Mouse (Mus musculus) heart, embryonic 10.5 days (tissue): ENCODE measurements around the gene Thbd. TPM values are rescaled to one million over a fixed set of nuclear protein-coding genes. Genes with fewer than 3 reads are reported as not detected.

Source experiments
- DNase-seq: peaks from one replicate; pipeline ENCODE4 v3.0.0-alpha.2; 2017; ENCODE audit warnings: low spot score
- H3K27ac ChIP-seq: fragments of 300-500 bp; sonication (generic); 2 replicates; pipeline ENCODE4 v1.5.1; 2016; ENCODE audit warnings: mild to moderate bottlenecking
- H3K27me3 ChIP-seq: fragments of 300-500 bp; sonication (generic); 2 replicates; pipeline ENCODE4 v1.6.1; 2016; ENCODE audit warnings: mild to moderate bottlenecking; ENCODE audit not compliant: poor library complexity, insufficient read depth, severe bottlenecking
- H3K36me3 ChIP-seq: fragments of 300-500 bp; sonication (generic); 2 replicates; pipeline ENCODE4 v1.6.1; 2016; ENCODE audit warnings: mild to moderate bottlenecking, moderate library complexity
- H3K4me1 ChIP-seq: fragments of 300-500 bp; sonication (generic); 2 replicates; pipeline ENCODE4 v1.6.1; 2016; ENCODE audit warnings: mild to moderate bottlenecking
- H3K4me3 ChIP-seq: fragments of 300-500 bp; sonication (generic); 2 replicates; pipeline ENCODE4 v1.5.1; 2016; ENCODE audit warnings: mild to moderate bottlenecking, moderate library complexity
- H3K9me3 ChIP-seq: fragments of 300-500 bp; sonication (generic); 2 replicates; pipeline ENCODE4 v1.6.1; 2016; ENCODE audit warnings: mild to moderate bottlenecking, moderate library complexity
- WGBS: fragments of 180-500 bp; shearing (Covaris S2); methylation state at CpG from one replicate; pipeline ENCODE4 v1.1.7; 2016; 5-methylcytosine and 5-hydroxymethylcytosine counted together
- polyA plus RNA-seq: library from polyadenylated mRNA; unstranded; fragments of >200 nt; fragmentation: Nextera tagmentation; extraction: Ambion mirVana; gene quantifications from 2 replicates; pipeline ENCODE4 v1.2.1, GENCODE M21; 2016

Thbd gene
- polyA plus RNA-seq = 10.9 and 14.6 TPM in 2 replicates

- 2% methylated on average over 35 of the region's 35 CpGs for WGBS
- Histone ChIP-seq H3K36me3 (no peaks in the 10 kb centered on the region), H3K4me3 (peak within 1 kb of the TSS; percentile 64), H3K27me3 (peaks cover 31% of the 10 kb centered on the region), H3K9me3 (no peaks in the 10 kb centered on the region), H3K27ac (peak within 1 kb of the TSS; percentile 82), H3K4me1 (peaks cover 31% of the 10 kb centered on the region)
- DNase-seq = peak; percentile 79
Measured at GRCm38 (mm10) chr2:148407870-148408760, at the start of gene Thbd. Gene Thbd (minus strand): TSS chr2:148408188.

GRCm38 (mm10) chr2:148455341-148455740 is 47.4 kb upstream of the Thbd start:
- no peak overlapping the region for H3K4me3 ChIP-seq
- H3K9me3 ChIP-seq = no peaks in the 10 kb centered on the region
- no peaks in the 10 kb centered on the region for H3K4me1 ChIP-seq
- no peaks in the 10 kb centered on the region for H3K27me3 ChIP-seq
- DNase-seq = no peak
- no peak overlapping the region for H3K27ac ChIP-seq
- no peaks in the 10 kb centered on the region for H3K36me3 ChIP-seq

GRCm38 (mm10) chr2:148454014-148454542 is 46.1 kb upstream of the Thbd start:
- WGBS = 72% methylated on average over 4 of the region's 4 CpGs

GRCm38 (mm10) chr2:148453061-148453460 is 45.1 kb upstream of the Thbd start:
- H3K9me3 ChIP-seq = no peaks in the 10 kb centered on the region
- no peak overlapping the region for H3K27ac ChIP-seq
- H3K4me1 ChIP-seq = no peaks in the 10 kb centered on the region
- no peaks in the 10 kb centered on the region for H3K27me3 ChIP-seq
- H3K4me3 ChIP-seq = no peak overlapping the region
- WGBS = 82% methylated on average over 3 of the region's 3 CpGs
- DNase-seq = no peak
- H3K36me3 ChIP-seq = no peaks in the 10 kb centered on the region

More at GRCm38 (mm10) chr2:148454014-148454542, 46.1 kb upstream of the Thbd start:
- Histone ChIP-seq H3K4me1 (no peaks in the 10 kb centered on the region), H3K27ac (no peak overlapping the region), H3K27me3 (no peaks in the 10 kb centered on the region), H3K4me3 (no peak overlapping the region), H3K36me3 (no peaks in the 10 kb centered on the region), H3K9me3 (no peaks in the 10 kb centered on the region)
- DNase-seq = no peak

GRCm38 (mm10) chr2:148451498-148451897 is 43.5 kb upstream of the Thbd start:
- WGBS = 81% methylated on average over 5 of the region's 5 CpGs

GRCm38 (mm10) chr2:148450616-148451015 is 42.6 kb upstream of the Thbd start:
- DNase-seq = no peak
- H3K27ac ChIP-seq = no peak overlapping the region
- no peaks in the 10 kb centered on the region for H3K27me3 ChIP-seq
- no peaks in the 10 kb centered on the region for H3K36me3 ChIP-seq
- no peaks in the 10 kb centered on the region for H3K9me3 ChIP-seq
- WGBS = 64% methylated on average over 5 of the region's 5 CpGs
- H3K4me3 ChIP-seq = no peak overlapping the region
- H3K4me1 ChIP-seq = peaks cover 8% of the 10 kb centered on the region; the same call in 1 of the 2 replicates

More at GRCm38 (mm10) chr2:148451498-148451897, 43.5 kb upstream of the Thbd start:
- peaks cover 4% of the 10 kb centered on the region; the same call in 1 of the 2 replicates for H3K4me1 ChIP-seq
- H3K27me3 ChIP-seq = no peaks in the 10 kb centered on the region
- no peaks in the 10 kb centered on the region for H3K9me3 ChIP-seq
- no peak overlapping the region for H3K27ac ChIP-seq
- no peak overlapping the region for H3K4me3 ChIP-seq
- no peaks in the 10 kb centered on the region for H3K36me3 ChIP-seq
- no peak for DNase-seq

GRCm38 (mm10) chr2:148449659-148450058 is 41.7 kb upstream of the Thbd start:
- Histone ChIP-seq H3K9me3 (no peaks in the 10 kb centered on the region), H3K4me3 (no peak overlapping the region), H3K27me3 (no peaks in the 10 kb centered on the region), H3K27ac (no peak overlapping the region), H3K4me1 (peaks cover 8% of the 10 kb centered on the region; the same call in 1 of the 2 replicates), H3K36me3 (no peaks in the 10 kb centered on the region)
- DNase-seq = no peak
- WGBS = 78% methylated on average over 1 of the region's 1 CpGs

- H3K27ac ChIP-seq = no peak overlapping the region
- peaks cover 7% of the 10 kb centered on the region for H3K27me3 ChIP-seq
- 70% methylated on average over 3 of the region's 3 CpGs for WGBS
- H3K9me3 ChIP-seq = no peaks in the 10 kb centered on the region
- no peaks in the 10 kb centered on the region for H3K36me3 ChIP-seq
- no peak overlapping the region for H3K4me3 ChIP-seq
- H3K4me1 ChIP-seq = peaks cover 28% of the 10 kb centered on the region
- DNase-seq = peak; percentile 71
Measured at GRCm38 (mm10) chr2:148446446-148446845, 38.5 kb upstream of the Thbd start.

GRCm38 (mm10) chr2:148445616-148446015 is 37.6 kb upstream of the Thbd start:
- Histone ChIP-seq H3K27me3 (peaks cover 7% of the 10 kb centered on the region), H3K9me3 (no peaks in the 10 kb centered on the region), H3K27ac (no peak overlapping the region), H3K4me3 (no peak overlapping the region), H3K4me1 (peaks cover 28% of the 10 kb centered on the region), H3K36me3 (no peaks in the 10 kb centered on the region)
- 80% methylated on average over 1 of the region's 1 CpGs for WGBS
- no peak for DNase-seq

GRCm38 (mm10) chr2:148444472-148444871 is 36.5 kb upstream of the Thbd start:
- WGBS = 45% methylated on average over 1 of the region's 1 CpGs
- peaks cover 28% of the 10 kb centered on the region for H3K4me1 ChIP-seq
- no peaks in the 10 kb centered on the region for H3K9me3 ChIP-seq
- H3K36me3 ChIP-seq = no peaks in the 10 kb centered on the region
- no peak overlapping the region for H3K4me3 ChIP-seq
- DNase-seq = no peak
- H3K27ac ChIP-seq = peak overlapping the region; percentile 69
- peaks cover 7% of the 10 kb centered on the region for H3K27me3 ChIP-seq

- peak; percentile 77 for DNase-seq
- Histone ChIP-seq H3K4me1 (peaks cover 28% of the 10 kb centered on the region), H3K27ac (peak within 1 kb of the TSS; percentile 80), H3K36me3 (no peaks in the 10 kb centered on the region), H3K27me3 (peaks cover 7% of the 10 kb centered on the region), H3K9me3 (no peaks in the 10 kb centered on the region), H3K4me3 (peak within 1 kb of the TSS; percentile 49)
- WGBS = 29% methylated on average over 13 of the region's 13 CpGs
Measured at GRCm38 (mm10) chr2:148443249-148443958, 35.4 kb upstream of the Thbd start, which contains the start of gene Cd93. Gene Cd93 (minus strand): TSS chr2:148443563.

GRCm38 (mm10) chr2:148442710-148443109 is 34.7 kb upstream of the Thbd start:
- Histone ChIP-seq H3K36me3 (no peaks in the 10 kb centered on the region), H3K4me3 (peak overlapping the region; percentile 49), H3K4me1 (peaks cover 28% of the 10 kb centered on the region), H3K27me3 (peaks cover 7% of the 10 kb centered on the region), H3K9me3 (no peaks in the 10 kb centered on the region), H3K27ac (peak overlapping the region; percentile 80)
- peak; percentile 66 for DNase-seq
- 71% methylated on average over 4 of the region's 4 CpGs for WGBS

GRCm38 (mm10) chr2:148442172-148442571 is 34.2 kb upstream of the Thbd start:
- peak overlapping the region; percentile 80 for H3K27ac ChIP-seq

More at GRCm38 (mm10) chr2:148442172-148442571, 34.2 kb upstream of the Thbd start:
- peak overlapping the region; percentile 49 for H3K4me3 ChIP-seq
- no peaks in the 10 kb centered on the region for H3K36me3 ChIP-seq
- peak; percentile 69 for DNase-seq
- H3K9me3 ChIP-seq = no peaks in the 10 kb centered on the region
- peaks cover 28% of the 10 kb centered on the region for H3K4me1 ChIP-seq
- peaks cover 7% of the 10 kb centered on the region for H3K27me3 ChIP-seq
- 70% methylated on average over 4 of the region's 4 CpGs for WGBS
